Mouse (Mus musculus) liver, embryonic 14 days (tissue): ENCODE results near the gene Sema6d. TPM values are rescaled to one million over a fixed set of nuclear protein-coding genes. Genes with fewer than 3 reads are reported as not detected.

Experiments
- polyA plus RNA-seq: library from polyadenylated mRNA; depleted of rRNA; stranded (reverse); fragments of >200 nt; gene quantifications from 2 replicates; pipeline ENCODE4 v1.2.3, GENCODE M21; 2012; rRNA removed

The Sema6d gene
- 2.8 and 3.7 TPM in 2 replicates for polyA plus RNA-seq

GRCm38 (mm10) chr2:124089813-124090230, at the start of gene Sema6d:
Gene Sema6d, plus strand, starts transcription at chr2:124089969.

